Mouse (Mus musculus): Measurements from ENCODE around the gene Spats2l.
A peak's percentile ranks its signal among the peaks of the same experiment; 100 is the strongest.

The Spats2l gene

DNA sequence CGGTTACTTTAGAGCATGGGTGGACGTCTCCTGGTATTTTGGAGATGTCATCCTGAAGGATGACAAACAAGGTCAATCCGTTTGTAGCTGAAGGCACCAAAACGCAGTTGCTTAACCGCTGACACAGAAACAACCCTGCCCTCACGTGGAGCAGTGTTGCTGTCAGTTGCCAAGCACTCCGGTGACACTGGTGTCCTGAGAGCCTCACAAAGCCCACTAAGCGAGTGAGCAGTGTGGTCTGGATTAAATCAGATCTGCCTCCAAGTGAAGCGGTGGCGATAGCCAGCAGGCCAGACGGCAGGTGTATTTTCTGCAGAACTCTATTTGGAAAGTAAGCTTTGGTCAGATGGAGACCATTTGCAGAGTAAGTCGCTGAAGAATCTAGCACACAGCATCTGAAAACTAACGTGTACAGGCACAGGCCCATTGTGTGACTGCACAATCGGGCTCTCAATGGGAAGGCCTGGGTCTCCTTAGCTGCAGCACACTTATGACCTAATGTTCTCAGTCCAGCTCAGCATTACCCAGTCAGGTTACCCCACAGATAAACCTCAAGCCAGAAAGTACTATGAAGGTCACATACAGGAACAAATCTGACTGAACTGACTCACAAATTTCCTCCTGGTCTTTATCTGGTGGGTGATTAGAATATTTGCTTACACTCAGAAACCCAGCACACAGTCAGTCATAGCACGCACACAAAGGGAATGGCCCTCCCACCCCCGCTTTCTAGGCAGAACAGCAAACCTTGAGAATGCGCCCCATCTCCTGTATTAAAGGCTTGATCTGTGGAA is 51.2 kb downstream of the Spats2l start:
- no peak for DNase-seq (ENCODE audit: low read depth, low spot score)

- no peak for DNase-seq (ENCODE audit: low read depth, low spot score)
These were observed 52.3 kb downstream of the Spats2l start for GRCm38 (mm10) chr1:57826245-57826644.

- DNase-seq (ENCODE audit: low read depth, low spot score) = no peak
These were observed 59.2 kb downstream of the Spats2l start for GRCm38 (mm10) chr1:57833145-57833544.

DNA sequence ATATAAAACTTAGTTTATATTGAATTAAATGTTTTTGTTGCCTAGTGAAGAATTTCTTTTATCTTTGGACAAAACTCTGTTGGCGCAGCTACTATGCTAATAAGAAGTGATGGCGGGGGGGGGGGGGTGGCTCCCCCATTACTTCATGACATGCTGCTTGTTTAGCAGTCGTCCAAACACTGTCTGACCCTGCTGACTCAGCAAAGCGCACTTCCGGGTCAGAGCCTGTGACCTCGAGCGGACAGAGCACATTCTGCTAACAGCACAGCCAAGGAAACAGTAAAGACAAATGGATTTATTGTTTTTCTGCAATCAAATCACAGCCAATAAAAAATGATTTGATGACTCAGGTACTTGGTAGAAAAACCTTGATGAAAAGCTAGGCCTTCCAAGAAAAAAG is 61.2 kb downstream of the Spats2l start:
- DNase-seq (ENCODE audit: low read depth, low spot score) = no peak

GRCm38 (mm10) chr1:57836686-57837317 is 62.8 kb downstream of the Spats2l start:
- DNase-seq (ENCODE audit: low read depth, low spot score) = no peak

DNA sequence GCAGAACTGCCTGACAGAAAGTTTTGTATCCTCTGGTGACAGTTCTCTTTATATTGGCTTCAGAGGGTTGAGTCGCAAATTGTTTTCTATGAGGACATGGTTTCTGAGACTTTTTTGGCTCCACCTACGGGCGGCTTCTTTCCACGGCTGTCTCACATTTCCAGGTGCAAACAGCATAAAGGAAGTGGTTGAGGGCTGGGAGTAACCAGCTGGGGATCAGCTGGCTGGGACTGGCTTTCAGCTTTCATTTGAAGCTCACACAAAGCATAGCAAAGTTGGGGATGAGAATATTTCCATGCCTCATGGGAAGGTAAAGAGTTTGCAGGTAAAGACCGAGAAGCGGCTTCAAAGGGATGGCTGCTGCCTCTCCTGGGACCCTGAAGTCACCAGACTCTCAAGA is 65.9 kb downstream of the Spats2l start:
- no peak for DNase-seq (ENCODE audit: low read depth, low spot score)

- DNase-seq (ENCODE audit: low read depth, low spot score) = no peak
These were observed 71.2 kb downstream of the Spats2l start for GRCm38 (mm10) chr1:57845054-57845722.

DNA sequence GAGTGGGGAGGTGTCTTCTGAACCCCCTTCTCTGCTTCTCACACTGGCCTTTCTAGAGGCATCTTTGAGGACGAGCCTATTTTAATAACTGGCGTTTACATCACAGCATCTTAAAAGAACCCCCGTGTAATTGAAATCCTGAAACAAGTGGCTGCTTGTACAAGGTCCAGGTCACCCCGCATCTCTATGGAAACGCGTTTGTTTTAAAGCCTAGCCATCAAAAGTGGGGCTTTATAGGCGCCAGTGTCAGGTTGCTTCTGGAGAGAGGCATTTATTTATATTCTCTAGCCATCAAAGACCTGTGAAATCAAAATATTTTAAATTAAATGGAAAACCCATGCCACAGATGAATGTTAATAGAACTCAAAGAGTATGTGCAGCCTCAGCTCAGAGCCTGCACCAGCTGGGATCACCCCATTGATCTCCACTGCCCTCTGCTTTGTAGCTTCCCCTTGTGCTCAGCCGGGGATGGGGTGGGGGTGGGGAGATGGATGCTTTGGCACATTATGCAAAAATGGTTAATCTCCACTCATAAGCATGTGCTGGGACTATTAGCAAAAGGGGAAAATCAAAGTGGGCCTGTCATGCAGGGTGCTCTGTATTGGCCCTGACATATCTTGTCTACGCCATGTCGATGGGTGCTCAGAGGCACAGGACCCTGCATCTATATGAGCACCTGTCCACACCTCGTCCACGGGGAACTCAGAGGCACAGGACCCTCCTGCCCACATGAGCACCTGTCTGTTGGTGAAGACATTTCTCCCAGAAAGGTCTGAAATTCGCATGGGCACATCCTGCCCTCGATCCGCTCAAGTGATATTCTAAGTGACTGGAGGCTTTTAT is 73.1 kb downstream of the Spats2l start:
- DNase-seq (ENCODE audit: low read depth, low spot score) = peak; percentile 39

DNA sequence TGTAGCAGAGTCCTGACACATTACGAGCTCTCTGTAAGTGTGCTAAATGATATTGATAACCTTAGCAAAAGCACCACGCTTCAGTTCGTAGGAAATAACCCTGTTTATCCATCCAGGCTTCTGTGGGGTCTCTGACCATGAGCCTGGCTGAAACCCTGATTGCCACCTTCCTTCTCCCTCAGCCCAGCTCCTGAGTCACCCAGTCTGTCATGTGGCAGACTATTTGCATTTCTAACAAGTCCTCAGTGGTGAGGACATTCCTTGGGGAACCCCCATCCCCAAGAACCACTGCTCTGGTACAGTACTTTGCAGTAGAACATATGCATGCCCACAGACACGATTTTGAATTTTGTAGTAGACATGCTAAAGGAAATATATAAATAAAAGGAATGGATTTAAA is 75.1 kb downstream of the Spats2l start:
- DNase-seq (ENCODE audit: low read depth, low spot score) = no peak

GRCm38 (mm10) chr1:57849916-57850315 is 76.0 kb downstream of the Spats2l start:
- DNase-seq (ENCODE audit: low read depth, low spot score) = no peak

- no peak for DNase-seq (ENCODE audit: low read depth, low spot score)
These were observed 77.9 kb downstream of the Spats2l start for GRCm38 (mm10) chr1:57851871-57852270.

- DNase-seq (ENCODE audit: low read depth, low spot score) = no peak
These were observed 78.8 kb downstream of the Spats2l start for GRCm38 (mm10) chr1:57852562-57853271.

GRCm38 (mm10) chr1:57857799-57858198 is 83.8 kb downstream of the Spats2l start:
- DNase-seq (ENCODE audit: low read depth, low spot score) = no peak

GRCm38 (mm10) chr1:57862024-57862423 is 88.1 kb downstream of the Spats2l start:
- no peak for DNase-seq (ENCODE audit: low read depth, low spot score)

DNA sequence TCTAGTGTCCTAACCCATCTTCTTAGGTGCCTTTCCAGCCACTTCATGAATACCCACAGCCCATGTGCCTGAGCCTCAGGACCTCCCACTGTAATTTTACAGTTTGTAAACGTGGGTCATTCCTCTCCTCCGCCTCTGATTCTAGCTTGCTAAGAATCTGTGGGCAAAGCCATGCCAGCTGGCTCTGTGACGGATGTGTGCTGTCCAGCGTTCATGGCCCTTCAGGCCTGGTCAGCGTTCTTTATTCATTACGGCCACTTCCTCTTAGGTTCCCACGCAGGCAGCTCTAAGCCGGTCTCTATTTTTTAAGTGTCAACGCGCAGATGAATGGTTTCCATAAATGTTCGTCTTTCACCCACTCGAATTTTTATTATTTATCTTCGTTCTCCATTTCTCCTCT is 94.7 kb downstream of the Spats2l start:
- no peak for DNase-seq (ENCODE audit: low read depth, low spot score)

DNA sequence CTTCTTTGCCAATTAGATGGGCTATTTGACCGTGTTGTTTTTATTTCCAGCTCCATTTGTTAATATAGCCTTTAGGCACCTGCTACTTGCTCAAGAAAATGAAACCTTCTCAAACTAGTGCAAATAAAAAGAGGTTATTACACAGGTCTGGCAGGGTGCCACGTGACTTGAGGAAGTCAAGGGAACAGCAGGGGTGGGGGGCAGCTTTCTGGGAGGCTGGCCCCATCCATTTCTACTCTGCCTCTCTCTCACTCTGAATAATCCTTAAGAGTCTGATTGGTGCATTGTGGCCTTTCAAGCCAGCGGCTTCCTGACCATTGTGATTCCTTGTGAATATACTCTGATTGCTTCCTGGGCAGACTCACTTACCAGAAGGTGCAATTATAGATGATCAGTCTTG is 98.0 kb downstream of the Spats2l start:
- no peak for DNase-seq (ENCODE audit: low read depth, low spot score)

DNA sequence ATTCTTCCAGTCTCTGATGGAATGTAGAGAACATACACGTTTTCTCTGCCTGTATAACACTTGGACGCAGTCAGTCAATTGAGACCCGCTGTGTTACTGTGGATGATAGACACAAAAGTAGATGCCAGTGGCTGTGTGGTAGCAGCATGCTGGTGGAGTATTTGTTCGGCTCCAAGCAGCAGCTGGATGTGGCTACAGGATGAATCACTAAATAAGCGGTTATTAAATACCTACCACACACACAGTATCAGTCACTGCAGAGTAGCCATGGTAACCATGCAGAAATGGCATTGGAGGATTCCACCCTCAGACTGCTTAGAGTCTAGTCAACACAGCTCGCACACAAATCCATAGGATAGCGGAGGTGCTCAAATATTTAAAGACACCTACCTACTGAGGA is 100.0 kb downstream of the Spats2l start:
- no peak for DNase-seq (ENCODE audit: low read depth, low spot score)

DNA sequence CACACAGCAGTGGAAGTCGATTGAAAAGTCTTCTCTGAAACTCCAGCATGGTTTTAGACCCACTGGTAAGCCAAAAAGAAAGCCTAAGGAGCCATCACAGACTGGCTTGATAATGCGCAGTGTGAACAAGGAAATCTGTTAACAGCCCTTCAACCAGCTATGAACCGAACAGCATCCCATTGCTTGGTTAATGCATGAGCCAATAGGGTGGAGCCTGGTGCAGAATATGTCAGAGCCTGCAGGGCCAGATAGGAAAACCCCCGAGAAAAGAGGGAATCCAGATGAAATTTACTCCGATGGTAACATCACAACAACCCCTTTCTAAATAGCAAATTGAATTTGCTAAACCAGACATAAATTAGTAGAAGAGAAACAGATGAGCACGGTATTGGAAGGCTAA is 101.1 kb downstream of the Spats2l start:
- no peak for DNase-seq (ENCODE audit: low read depth, low spot score)

GRCm38 (mm10) chr1:57875512-57875911 is 101.5 kb downstream of the Spats2l start:
- DNase-seq (ENCODE audit: low read depth, low spot score) = no peak

DNA sequence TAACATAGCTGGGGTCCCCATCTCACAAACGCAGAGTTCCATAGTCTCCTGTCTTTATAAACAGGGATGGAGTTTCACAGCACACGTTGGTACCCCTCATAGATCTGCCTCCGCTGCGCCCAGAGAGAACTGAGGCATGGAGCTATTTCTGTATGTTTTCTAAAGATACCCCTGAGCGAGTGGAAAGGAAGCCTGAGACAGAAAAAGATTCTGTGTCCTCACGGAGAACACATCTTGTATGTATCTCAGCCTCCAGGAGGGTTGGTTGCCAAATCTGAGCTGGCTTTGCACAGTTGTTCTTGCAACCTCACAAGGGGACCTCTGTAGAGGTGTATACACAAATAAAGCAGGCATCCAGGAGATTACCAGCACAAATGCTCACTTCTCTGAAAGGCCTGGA is 105.0 kb downstream of the Spats2l start:
- no peak for DNase-seq (ENCODE audit: low read depth, low spot score)

GRCm38 (mm10) chr1:57884867-57885266 is 110.9 kb downstream of the Spats2l start:
- no peak for DNase-seq (ENCODE audit: low read depth, low spot score)
